Mouse (Mus musculus) neural tube, embryonic 13.5 days (tissue): ENCODE measurements at regions not wholly inside any gene's neighbourhood (a gene's known extent, or its start where the extent isn't known, plus 50 kb on each side); places are given as distances from the start of the nearest gene placed in this dataset.

Source experiments
- ATAC-seq: fragments of 200-750 bp; cut with Nextera tagmentation; 2 replicates; pipeline ENCODE4 v1.8.0; 2017; ENCODE audit warnings: low read depth, mild to moderate bottlenecking, moderate TSS enrichment, moderate library complexity
- H3K27ac ChIP-seq: fragments of 300-500 bp; sonication (generic); replicated peaks from 2 replicates; pipeline ENCODE4 v1.5.1; 2015; ENCODE audit warnings: moderate library complexity, mild to moderate bottlenecking, inconsistent platforms
- H3K27me3 ChIP-seq: fragments of 300-500 bp; sonication (generic); 2 replicates; pipeline ENCODE4 v1.6.1; 2015; ENCODE audit warnings: mild to moderate bottlenecking, inconsistent platforms
- H3K36me3 ChIP-seq: fragments of 300-500 bp; sonication (generic); 2 replicates; pipeline ENCODE4 v1.6.1; 2015; ENCODE audit warnings: mild to moderate bottlenecking, inconsistent platforms
- H3K4me1 ChIP-seq: fragments of 300-500 bp; sonication (generic); replicated peaks from 2 replicates; pipeline ENCODE4 v1.6.1; 2015; ENCODE audit warnings: inconsistent platforms
- H3K4me2 ChIP-seq: fragments of 300-500 bp; sonication (generic); 2 replicates; pipeline ENCODE4 v1.6.1; 2015; ENCODE audit warnings: inconsistent platforms, mild to moderate bottlenecking, moderate library complexity
- H3K4me3 ChIP-seq: fragments of 300-500 bp; sonication (generic); 2 replicates; pipeline ENCODE4 v1.5.1; 2015; ENCODE audit warnings: mild to moderate bottlenecking, inconsistent platforms
- H3K9ac ChIP-seq: fragments of 300-500 bp; sonication (generic); 2 replicates; pipeline ENCODE4 v1.6.1; 2015; ENCODE audit warnings: moderate library complexity, mild to moderate bottlenecking, inconsistent platforms
- H3K9me3 ChIP-seq: fragments of 300-500 bp; sonication (generic); 2 replicates; pipeline ENCODE4 v1.6.1; 2016; ENCODE audit warnings: inconsistent platforms
- WGBS: fragments of 180-500 bp; shearing (Covaris S2); methylation state at CpG from one replicate; pipeline ENCODE4 v1.1.7; 2015; 5-methylcytosine and 5-hydroxymethylcytosine counted together

DNA sequence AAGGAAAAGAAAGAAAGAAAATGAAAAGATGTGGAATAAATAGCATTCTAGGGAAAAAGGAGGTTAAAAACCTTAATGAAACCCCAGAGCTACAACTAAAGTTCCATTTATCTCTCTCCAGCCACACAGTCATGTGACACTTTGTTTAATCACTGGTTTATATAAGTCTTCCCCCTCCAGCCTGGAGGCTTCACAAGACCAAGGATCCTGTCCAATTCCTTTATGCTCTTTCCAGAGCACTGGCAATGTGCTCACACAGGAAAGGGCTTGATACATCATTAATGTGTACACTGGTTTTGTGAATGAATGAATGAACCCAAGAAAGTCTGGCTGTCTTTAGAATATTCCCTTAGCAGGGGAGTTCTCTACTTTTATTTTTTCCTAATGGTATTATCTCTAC lies 221.1 kb upstream of the Xrcc4 start:
- Histone ChIP-seq H3K27me3 (no peaks in the 10 kb centered on the region), H3K27ac (no peak overlapping the region), H3K4me3 (no peak overlapping the region), H3K4me1 (no peaks in the 10 kb centered on the region), H3K36me3 (no peaks in the 10 kb centered on the region), H3K9ac (no peak overlapping the region), H3K9me3 (no peaks in the 10 kb centered on the region), H3K4me2 (no peak overlapping the region)
- ATAC-seq, result no peak

DNA sequence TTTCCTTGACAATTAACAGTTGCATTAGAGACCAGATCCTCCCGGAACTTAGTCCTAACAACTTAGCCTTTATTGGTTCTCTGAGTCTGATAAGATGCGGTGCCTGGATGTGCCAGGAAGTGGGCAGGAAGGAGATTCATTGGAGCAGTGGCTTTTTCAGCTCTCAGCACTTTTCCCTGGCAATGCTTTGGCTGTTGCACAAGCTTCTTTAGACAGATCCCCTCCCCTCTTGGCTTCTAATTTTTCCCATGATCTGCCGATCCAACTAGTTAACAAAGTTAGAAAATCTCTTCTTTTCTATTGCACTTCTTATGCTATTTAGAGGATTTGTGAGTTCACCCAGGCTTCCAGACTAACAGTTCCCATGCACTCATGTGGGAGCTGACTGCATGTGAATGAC lies 211.1 kb upstream of the Xrcc4 start:
- no peak overlapping the region for H3K27ac ChIP-seq
- ATAC-seq, result no peak
- H3K9ac ChIP-seq, result no peak overlapping the region
- H3K4me3 ChIP-seq, result no peak overlapping the region
- no peaks in the 10 kb centered on the region for H3K4me1 ChIP-seq
- H3K4me2 ChIP-seq, result no peak overlapping the region
- H3K9me3 ChIP-seq, result no peaks in the 10 kb centered on the region
- no peaks in the 10 kb centered on the region for H3K27me3 ChIP-seq
- 77% methylated on average over 3 of the region's 3 CpGs for WGBS
- no peaks in the 10 kb centered on the region for H3K36me3 ChIP-seq

DNA sequence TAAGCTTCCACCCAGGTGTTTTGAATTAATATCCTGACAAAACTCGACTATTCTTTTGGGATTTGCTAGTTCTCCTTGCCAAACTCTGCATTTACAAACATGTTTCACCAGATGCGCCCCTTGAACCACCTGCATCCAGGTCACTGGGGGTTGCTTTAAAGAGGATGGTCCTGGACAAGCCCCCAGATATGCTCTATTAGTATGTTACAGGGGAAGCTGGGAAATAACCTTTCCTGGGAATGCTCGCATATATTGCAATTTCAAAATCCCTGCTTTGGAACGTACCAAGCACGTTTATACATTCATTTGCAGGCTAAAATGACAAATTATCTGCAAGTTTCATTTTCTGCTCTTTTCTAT lies 205.2 kb upstream of the Xrcc4 start:
- H3K4me2 ChIP-seq, result no peak overlapping the region
- no peak overlapping the region for H3K9ac ChIP-seq
- H3K4me1 ChIP-seq, result no peaks in the 10 kb centered on the region; the same call in 1 of the 2 replicates
- H3K27ac ChIP-seq, result no peak overlapping the region
- no peak for ATAC-seq
- H3K36me3 ChIP-seq, result no peaks in the 10 kb centered on the region
- H3K9me3 ChIP-seq, result no peaks in the 10 kb centered on the region
- H3K4me3 ChIP-seq, result no peak overlapping the region
- 85% methylated on average over 5 of the region's 5 CpGs for WGBS
- H3K27me3 ChIP-seq, result peaks cover 5% of the 10 kb centered on the region; the same call in 1 of the 2 replicates

- 47% methylated on average over 10 of the region's 10 CpGs for WGBS
- Histone ChIP-seq H3K36me3 (no peaks in the 10 kb centered on the region), H3K27me3 (peaks cover 5% of the 10 kb centered on the region; the same call in 1 of the 2 replicates), H3K27ac (no peak overlapping the region), H3K4me1 (no peaks in the 10 kb centered on the region; the same call in 1 of the 2 replicates), H3K4me3 (no peak overlapping the region), H3K9ac (no peak overlapping the region), H3K4me2 (no peak overlapping the region), H3K9me3 (no peaks in the 10 kb centered on the region)
- no peak for ATAC-seq
Observed at GRCm38 (mm10) chr13:90293697-90294647, 204.6 kb upstream of the Xrcc4 start.

GRCm38 (mm10) chr13:90292905-90293304 lies 203.5 kb upstream of the Xrcc4 start:
- no peaks in the 10 kb centered on the region for H3K36me3 ChIP-seq
- no peak overlapping the region for H3K9ac ChIP-seq
- no peaks in the 10 kb centered on the region for H3K9me3 ChIP-seq
- H3K27me3 ChIP-seq, result peaks cover 5% of the 10 kb centered on the region; the same call in 1 of the 2 replicates
- H3K4me2 ChIP-seq, result no peak overlapping the region
- H3K27ac ChIP-seq, result no peak overlapping the region
- no peak overlapping the region for H3K4me3 ChIP-seq
- no peaks in the 10 kb centered on the region; the same call in 1 of the 2 replicates for H3K4me1 ChIP-seq
- ATAC-seq, result no peak
- 50% methylated on average over 4 of the region's 4 CpGs for WGBS

DNA sequence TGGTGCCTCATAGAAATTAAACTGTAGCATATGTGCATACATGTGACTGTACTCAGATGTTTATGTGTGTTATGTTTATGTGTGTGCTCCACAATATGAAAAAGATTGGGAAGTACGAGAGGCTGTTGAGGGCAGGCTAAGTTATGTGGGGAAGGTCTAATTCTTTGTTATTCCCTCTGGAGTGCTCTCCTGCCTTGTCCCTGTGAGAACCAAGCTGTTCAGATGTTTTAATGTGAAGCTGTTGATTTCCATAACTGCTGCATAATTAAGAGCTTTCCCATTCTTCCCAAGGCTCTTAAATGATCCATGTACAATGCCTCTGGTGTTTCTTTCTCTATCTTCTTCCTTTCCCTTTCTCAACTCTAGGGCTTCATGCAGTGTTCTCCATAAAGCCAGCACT lies 202.7 kb upstream of the Xrcc4 start:
- H3K36me3 ChIP-seq, result no peaks in the 10 kb centered on the region
- no peak for ATAC-seq
- no peaks in the 10 kb centered on the region for H3K9me3 ChIP-seq
- H3K4me1 ChIP-seq, result no peaks in the 10 kb centered on the region; the same call in 1 of the 2 replicates
- no peak overlapping the region for H3K4me2 ChIP-seq
- H3K27me3 ChIP-seq, result peaks cover 5% of the 10 kb centered on the region; the same call in 1 of the 2 replicates
- 32% methylated on average over 1 of the region's 1 CpGs for WGBS
- no peak overlapping the region for H3K27ac ChIP-seq
- H3K9ac ChIP-seq, result no peak overlapping the region
- H3K4me3 ChIP-seq, result no peak overlapping the region

- Histone ChIP-seq H3K27me3 (no peaks in the 10 kb centered on the region), H3K36me3 (no peaks in the 10 kb centered on the region), H3K4me1 (0 out of 2 replicates have a peak, but pooled peaks cover 5% of the 10 kb centered on the region), H3K4me3 (no peak overlapping the region), H3K4me2 (no peak overlapping the region), H3K9me3 (no peaks in the 10 kb centered on the region), H3K27ac (no peak overlapping the region), H3K9ac (no peak overlapping the region)
- ATAC-seq, result no peak
Observed at GRCm38 (mm10) chr13:90280976-90281375, 191.6 kb upstream of the Xrcc4 start.

GRCm38 (mm10) chr13:90279786-90280382 lies 190.5 kb upstream of the Xrcc4 start:
- Histone ChIP-seq H3K27me3 (no peaks in the 10 kb centered on the region), H3K9ac (no peak overlapping the region), H3K9me3 (no peaks in the 10 kb centered on the region), H3K4me3 (no peak overlapping the region), H3K4me2 (no peak overlapping the region), H3K4me1 (0 out of 2 replicates have a peak, but pooled peaks cover 5% of the 10 kb centered on the region), H3K27ac (no peak overlapping the region), H3K36me3 (no peaks in the 10 kb centered on the region)
- 0 out of 2 replicates have a peak, but pooled peaks have one; percentile 43 for ATAC-seq
- WGBS, result 57% methylated on average over 3 of the region's 3 CpGs

GRCm38 (mm10) chr13:90279355-90279754 lies 189.9 kb upstream of the Xrcc4 start:
- 0 out of 2 replicates have a peak, but pooled peaks cover 5% of the 10 kb centered on the region for H3K4me1 ChIP-seq
- H3K9ac ChIP-seq, result no peak overlapping the region
- H3K4me2 ChIP-seq, result no peak overlapping the region
- H3K36me3 ChIP-seq, result no peaks in the 10 kb centered on the region
- no peak overlapping the region for H3K27ac ChIP-seq
- no peaks in the 10 kb centered on the region for H3K27me3 ChIP-seq
- no peak overlapping the region for H3K4me3 ChIP-seq
- H3K9me3 ChIP-seq, result no peaks in the 10 kb centered on the region
- ATAC-seq, result no peak

- no peaks in the 10 kb centered on the region for H3K27me3 ChIP-seq
- no peak overlapping the region for H3K27ac ChIP-seq
- 84% methylated on average over 3 of the region's 3 CpGs for WGBS
- H3K4me3 ChIP-seq, result no peak overlapping the region
- no peak overlapping the region for H3K9ac ChIP-seq
- ATAC-seq, result no peak
- H3K4me1 ChIP-seq, result no peaks in the 10 kb centered on the region
- peaks cover 3% of the 10 kb centered on the region; the same call in 1 of the 2 replicates for H3K9me3 ChIP-seq
- H3K4me2 ChIP-seq, result no peak overlapping the region
- no peaks in the 10 kb centered on the region for H3K36me3 ChIP-seq
Observed at GRCm38 (mm10) chr13:90259071-90259742, 169.8 kb upstream of the Xrcc4 start.

DNA sequence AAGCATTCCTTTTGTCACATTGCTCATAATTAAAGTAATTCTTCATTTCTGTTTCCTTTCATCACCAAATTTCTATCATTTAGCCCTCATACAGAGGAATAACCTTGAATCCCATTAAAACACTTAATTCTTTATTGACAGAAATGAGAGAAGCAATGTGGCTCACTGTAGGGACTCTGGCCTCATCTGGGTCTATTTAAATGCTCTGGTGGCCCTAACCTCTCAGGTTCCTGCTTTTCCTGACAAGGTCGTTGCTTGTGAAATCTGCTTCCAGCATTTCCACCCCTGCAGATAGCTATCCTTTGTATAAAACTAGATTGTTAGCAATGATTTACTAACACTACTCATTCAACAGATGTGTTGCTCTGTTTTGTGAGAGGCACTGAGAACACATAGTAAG lies 163.6 kb upstream of the Xrcc4 start:
- Histone ChIP-seq H3K27me3 (no peaks in the 10 kb centered on the region), H3K27ac (no peak overlapping the region), H3K4me1 (no peaks in the 10 kb centered on the region), H3K36me3 (no peaks in the 10 kb centered on the region), H3K4me3 (no peak overlapping the region), H3K4me2 (no peak overlapping the region), H3K9ac (no peak overlapping the region), H3K9me3 (no peaks in the 10 kb centered on the region)
- ATAC-seq, result no peak
- 23% methylated on average over 1 of the region's 1 CpGs for WGBS
